Mouse (Mus musculus) E14TG2a.4 (cell line): ENCODE measurements around the gene Mid1.

Experiments
- CTCF ChIP-seq: conservative IDR thresholded peaks from 2 replicates; pipeline ENCODE4 v1.5.1; 2014; ENCODE audit warnings: low read length
- POU5F1 ChIP-seq: IDR thresholded peaks from 2 replicates; pipeline ENCODE4 v1.6.1; 2014; ENCODE audit warnings: low read length, borderline replicate concordance

DNA sequence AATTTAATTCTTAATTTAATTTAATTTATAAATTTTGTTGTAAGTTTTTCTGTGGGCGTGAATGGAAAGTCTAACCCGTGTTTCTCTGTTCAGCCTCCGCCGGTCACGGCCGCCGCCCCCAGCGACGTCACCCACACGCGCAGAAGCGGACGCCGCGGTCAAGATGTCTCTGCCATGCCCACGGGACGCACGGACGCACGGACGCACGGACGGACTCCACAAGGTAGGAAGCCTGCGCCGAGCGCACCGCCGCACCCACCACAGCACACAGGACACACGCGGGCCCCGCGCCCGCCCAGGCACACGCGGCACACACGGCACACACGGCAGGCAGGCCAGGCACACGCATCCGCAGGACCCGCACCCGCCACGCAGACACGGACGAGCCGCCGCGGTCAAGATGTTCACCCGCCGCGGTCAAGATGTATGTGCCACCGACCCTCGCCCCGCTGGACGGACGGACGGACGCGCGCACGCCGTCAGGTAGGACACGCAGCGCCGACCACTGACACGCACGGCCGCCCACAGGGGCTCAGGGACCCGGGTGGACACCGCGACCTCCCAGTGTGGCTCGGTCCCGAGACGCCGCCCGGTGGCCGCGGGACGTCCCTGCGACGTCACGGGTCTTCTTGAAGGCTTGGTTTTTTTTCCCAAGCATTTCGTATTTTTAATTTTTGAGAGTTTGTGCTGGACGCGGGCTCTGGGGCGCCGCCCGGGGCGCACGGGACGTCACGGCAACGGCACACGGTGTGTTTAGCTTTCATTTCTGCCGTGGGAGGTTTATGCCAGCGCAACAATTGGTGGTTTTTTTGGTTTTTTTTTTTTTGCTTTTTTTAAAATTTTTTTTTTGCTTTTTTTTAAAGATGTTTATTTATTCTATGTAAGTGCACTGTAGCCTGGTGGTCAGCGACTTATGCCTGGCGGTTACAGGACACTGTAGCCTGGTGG is 325.9 kb downstream of the Mid1 start:
- TF ChIP-seq CTCF (peak; percentile 27), POU5F1 (0 out of 2 replicates have a peak, but pooled peaks have one; percentile 16)
